Mouse (Mus musculus) cerebellum, adult 8-10 months (tissue): Measurements from ENCODE around the gene Asap3.

Source experiments
- DNase-seq: peaks from one replicate; pipeline ENCODE4 v3.0.0; 2022

The Asap3 gene

GRCm38 (mm10) chr4:136206033-136206893, at the start of gene Asap3:
Gene Asap3, plus strand, starts transcription at chr4:136206365.
- DNase-seq = peak; percentile 54

- DNase-seq = no peak
These were observed 47.7 kb upstream of the Asap3 start for GRCm38 (mm10) chr4:136158498-136158897.

GRCm38 (mm10) chr4:136159802-136160397, 46.3 kb upstream of the Asap3 start:
- peak; percentile 81 for DNase-seq

- DNase-seq = peak; percentile 74
These were observed 42.7 kb upstream of the Asap3 start for GRCm38 (mm10) chr4:136163448-136163847.

DNA sequence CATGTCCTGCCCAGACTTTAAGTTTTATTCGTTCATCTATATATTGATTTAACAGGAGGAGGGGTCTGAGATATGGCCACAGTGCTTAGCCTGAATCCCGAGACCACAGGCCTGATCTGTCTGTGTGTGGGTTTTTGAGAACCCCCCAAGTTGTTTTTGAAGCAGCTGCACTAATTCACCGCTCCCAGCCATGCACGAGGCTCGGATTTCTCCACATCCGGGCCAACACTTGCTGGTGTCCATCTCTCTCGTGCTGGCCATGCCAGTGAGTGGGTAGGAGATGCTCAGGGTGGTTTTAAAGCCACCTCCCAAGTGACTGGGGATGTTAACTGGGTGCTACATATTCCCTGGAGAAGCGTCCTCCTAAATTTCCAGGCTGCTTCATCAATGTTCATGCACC, 41.2 kb upstream of the Asap3 start:
- DNase-seq = no peak

- DNase-seq = no peak
These were observed 38.5 kb upstream of the Asap3 start for GRCm38 (mm10) chr4:136167701-136168100.

DNA sequence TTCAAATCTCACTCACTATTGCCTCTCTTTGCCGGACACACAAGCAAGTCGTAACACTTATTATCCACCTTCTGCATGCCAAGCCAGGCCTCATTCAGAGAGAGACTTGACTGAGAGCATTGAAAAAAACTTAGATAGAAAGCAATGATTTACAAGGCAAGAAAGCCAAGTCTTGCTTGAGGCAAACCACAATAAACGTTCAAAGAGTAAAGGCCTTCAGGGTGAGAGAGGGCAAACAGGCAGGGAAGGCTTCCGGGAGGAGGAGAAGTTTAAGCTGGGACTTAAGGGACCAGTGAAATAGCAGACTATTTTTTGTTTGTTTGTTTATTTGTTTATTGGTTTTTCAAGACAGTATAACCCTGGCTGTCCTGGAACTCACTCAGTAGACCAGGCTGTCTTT, 35.8 kb upstream of the Asap3 start:
- no peak for DNase-seq

DNA sequence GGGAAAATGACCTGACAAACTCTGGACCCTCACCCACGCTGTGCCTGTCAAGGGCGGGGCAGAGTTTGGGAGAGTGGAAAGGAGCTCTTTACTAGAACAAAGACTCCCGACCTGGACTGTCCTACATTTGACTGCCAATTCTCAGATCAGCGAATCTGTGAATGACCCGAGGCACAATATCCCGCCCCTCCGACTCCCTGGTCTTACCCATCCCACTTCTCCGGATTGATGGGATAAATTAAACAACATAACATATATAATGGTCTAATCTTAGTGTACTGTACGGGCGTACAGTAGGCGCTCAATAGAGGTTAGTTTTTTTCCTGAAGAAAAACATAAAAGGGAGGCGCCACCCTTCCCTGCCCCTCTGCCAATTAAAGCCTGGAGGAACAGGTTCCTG, 34.7 kb upstream of the Asap3 start:
- no peak for DNase-seq

- no peak for DNase-seq
These were observed 34.1 kb upstream of the Asap3 start, which contains the start of gene E2f2 for GRCm38 (mm10) chr4:136172011-136172541. Gene E2f2, plus strand, starts transcription at chr4:136172394.

DNA sequence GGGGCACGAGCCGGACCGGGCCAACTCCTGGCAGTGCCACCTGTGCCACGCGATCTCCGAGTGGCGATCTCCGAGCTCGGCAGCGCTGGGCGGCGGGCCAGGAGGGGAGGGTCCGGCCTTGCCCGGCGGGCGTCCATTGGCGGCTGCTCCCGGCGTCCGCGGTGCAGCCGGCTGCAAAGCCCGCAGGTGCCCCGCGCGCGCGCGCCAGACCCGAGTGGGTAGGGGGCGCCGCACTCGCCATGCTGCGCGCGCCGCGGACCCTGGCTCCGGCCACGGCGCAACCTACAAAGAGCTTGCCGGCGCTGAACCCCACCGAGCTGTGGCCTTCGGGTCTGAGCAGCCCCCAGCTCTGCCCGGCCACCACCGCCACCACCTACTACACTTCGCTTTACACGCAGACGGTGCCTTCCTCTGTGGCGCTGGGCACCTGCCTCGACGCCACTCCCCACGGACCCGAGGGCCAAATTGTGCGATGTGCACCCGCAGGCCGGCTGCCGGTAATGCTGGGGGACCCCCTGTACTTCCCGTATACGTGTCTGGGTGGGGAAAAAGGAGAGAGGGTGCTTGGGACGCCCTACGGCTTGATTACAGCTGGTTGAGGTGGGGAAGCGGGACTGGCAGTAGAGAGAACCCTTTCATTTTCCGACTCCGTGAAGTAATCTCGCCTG, 33.5 kb upstream of the Asap3 start:
- no peak for DNase-seq

- no peak for DNase-seq
These were observed 32.9 kb upstream of the Asap3 start for GRCm38 (mm10) chr4:136173210-136173715.

GRCm38 (mm10) chr4:136174216-136175193, 31.7 kb upstream of the Asap3 start:
- no peak for DNase-seq

DNA sequence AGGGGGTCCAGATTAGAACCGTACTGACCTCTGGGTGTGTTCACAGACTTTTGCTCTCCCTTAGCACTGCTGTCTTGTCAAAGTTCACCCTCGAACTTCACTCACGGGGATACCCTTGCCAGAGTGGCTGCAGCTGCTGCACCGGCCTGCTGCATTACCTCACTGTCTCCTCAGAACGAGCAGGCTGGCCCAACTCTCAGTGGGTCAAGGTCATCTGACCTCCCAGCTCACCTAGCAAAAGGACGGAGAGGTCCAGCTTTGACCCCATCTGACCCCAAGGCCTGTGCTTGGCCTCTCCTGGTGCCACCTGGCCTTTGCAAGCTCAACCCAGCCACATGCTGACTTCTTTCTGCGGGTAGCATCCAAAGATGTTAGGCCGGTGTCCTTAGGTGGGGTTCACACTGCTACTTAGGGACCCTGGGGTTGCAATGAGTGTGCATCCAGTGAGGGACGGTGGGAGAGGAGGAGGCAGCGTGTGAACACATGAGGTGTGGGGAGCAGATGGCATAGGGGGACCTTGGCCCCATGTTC, 30.1 kb upstream of the Asap3 start:
- DNase-seq = no peak

GRCm38 (mm10) chr4:136177244-136177611, 28.9 kb upstream of the Asap3 start:
- DNase-seq = no peak

- no peak for DNase-seq
These were observed 28.3 kb upstream of the Asap3 start for GRCm38 (mm10) chr4:136177612-136178474.

DNA sequence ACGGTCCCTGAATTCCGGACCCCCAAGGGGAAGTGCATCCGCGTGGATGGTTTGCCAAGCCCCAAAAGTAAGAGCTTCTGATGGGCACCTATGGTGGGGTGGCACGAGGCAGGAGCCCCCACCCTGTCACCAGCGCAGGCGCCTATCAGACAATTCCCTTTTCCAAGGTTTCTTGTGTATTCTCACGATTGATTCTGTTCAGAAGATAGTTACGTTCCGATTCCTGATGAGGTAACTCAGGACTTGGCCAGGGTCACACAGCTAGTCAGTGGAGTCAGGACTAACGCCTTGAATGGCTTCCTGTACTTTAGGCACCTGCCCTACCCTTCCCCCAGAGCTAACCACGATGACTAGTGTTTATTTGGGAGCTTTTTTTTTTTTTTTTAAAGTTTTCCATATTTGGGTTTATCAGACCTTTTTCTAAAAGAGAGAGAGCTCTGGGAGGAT, 27.7 kb upstream of the Asap3 start:
- DNase-seq = no peak

GRCm38 (mm10) chr4:136179456-136179855, 26.7 kb upstream of the Asap3 start:
- DNase-seq = no peak

GRCm38 (mm10) chr4:136179998-136180397, 26.2 kb upstream of the Asap3 start:
- peak; percentile 47 for DNase-seq

DNA sequence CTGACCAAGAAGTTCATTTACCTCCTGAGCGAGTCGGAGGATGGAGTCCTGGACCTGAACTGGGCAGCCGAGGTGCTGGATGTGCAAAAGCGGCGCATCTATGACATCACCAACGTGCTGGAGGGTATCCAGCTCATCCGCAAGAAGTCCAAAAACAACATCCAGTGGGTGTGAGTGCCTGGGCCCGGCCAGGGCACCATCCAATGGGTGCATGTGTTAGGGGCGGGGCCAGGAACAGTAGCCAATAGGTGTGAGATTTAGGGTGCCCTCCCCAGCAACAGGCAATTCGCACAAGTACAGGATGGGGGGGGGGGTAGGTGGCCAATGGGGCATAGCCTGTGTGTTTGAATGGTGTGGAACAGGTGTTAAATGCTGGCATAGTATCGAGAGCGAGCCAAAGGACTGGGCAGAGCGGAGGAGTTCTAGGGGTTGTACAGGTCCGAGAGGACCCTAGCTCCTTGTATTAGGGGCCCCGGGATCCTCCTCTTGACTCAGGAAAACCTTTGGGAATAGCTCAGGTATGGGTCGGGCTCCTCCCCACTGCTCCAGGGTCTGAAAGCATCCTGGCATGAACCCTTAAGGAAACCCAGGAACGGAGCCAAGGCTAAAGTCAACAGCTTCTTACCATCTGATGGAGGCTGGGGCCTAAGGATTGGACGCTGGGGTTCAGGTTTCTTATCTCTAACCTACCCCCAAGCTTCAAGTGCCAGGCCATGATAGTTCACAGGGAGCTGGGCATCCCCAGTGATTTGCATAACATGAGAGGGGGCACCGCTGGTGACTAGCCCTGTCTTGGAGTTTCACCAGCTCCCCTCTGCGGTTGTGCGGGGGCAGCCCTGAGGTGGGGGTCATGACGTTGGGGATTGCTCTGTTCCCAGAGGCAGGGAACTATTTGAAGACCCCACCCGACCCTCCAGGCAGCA, 25.5 kb upstream of the Asap3 start:
- peak; percentile 27 for DNase-seq

DNA sequence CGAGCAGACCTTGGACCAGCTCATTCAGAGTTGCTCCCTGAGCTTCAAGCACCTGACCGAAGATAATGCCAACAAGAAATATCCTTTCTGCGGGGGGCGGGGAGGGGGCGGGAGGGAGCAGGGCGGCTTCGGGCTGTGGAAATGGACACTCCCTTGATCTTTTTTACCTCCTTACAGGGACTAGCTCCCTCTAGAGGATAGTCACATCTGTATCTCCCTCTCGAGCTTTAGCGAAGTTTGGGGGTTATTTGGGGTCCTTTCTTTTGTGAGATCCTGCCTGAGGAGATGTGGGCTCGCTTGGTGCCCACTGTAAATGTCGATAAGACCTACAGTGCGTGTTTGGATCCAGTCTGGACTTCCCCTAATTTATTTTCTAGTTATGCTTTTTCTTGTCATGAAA, 24.8 kb upstream of the Asap3 start:
- no peak for DNase-seq
